Mouse (Mus musculus): ENCODE measurements around the gene Kdm5c.

DNA sequence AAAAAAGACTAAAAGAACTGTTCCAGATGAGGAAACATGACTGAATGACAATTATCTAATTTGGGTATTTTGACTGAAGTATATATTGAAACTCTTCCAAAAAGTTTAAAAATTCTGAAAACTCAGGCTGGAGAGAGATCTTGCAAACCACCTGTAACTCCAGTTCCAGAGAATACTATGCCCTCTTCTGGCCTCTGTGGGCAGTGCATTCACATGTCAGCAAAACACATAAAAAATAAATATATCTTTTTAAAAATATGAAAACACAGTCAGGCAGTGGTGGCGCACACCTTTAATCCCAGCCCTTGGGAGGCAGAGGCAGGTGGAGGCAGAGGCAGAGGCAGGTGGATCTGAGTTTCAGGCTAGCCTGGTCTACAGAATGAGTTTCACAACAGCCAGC lies 90.8 kb downstream of the Kdm5c start:
- TF ChIP-seq EP300 (IDR thresholded peaks at IDR 0.05; ENCODE audit: low read depth) (no peak), CTCF (IDR thresholded peaks at IDR 0.05; ENCODE audit: low read depth) (peak; percentile 48)
